Mouse (Mus musculus): ENCODE results near the gene Spata25. TPM values are rescaled to one million over a fixed set of nuclear protein-coding genes. Genes with fewer than 3 reads are reported as not detected.

Gene Spata25
- polyA plus RNA-seq, 1 experiment from 2014 or later, result not detected

DNA sequence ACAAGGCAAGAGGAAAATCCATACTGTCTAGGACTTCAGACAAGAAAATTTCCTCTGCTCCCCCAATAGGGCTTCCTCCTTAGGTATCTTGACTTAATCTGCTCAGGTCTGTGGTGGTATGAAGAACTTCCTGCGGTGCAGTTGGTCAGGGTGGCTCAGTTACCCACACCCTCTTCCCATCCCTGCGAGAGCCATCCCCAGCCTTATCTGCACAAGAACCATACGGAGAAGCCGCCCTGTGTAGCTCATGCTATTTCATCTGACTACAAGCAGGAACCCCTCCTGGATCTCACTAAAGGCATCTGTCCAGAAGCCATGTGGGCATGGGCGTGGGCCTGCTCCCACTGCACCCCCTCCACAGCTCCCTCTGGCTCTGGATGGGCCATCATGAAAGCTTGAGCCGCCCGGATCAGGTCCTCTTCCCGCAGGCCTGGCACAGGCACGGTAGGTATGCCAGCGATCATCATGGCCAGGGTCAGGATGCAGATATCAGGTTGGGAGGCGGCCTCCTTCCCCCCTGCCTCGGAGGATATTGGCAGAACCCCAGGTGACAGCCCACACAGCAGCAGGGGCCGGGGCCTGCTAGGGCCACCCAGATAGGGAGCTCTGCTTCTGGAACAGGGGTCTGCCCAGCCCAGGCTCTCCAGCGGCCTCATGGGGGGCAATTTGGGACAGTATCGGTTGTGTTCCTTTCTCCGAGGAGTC, 1.0 kb downstream of the Spata25 start:
- Histone ChIP-seq H3K4me3 (ENCODE audit: low read depth, low read length) (no peak overlapping the region), H3K9ac (replicated peaks) (no peak overlapping the region), H3K9me3 (ENCODE audit: low read length) (no peaks in the 10 kb centered on the region), H3K27me3 (ENCODE audit: insufficient read depth, low read length) (no peaks in the 10 kb centered on the region), H3K27ac (ENCODE audit: low read depth) (no peak overlapping the region), H3K4me1 (ENCODE audit: insufficient read depth) (peaks cover 8% of the 10 kb centered on the region), H3K36me3 (replicated peaks; ENCODE audit: insufficient read depth, low read length) (peaks cover 18% of the 10 kb centered on the region; the same call in 1 of the 2 replicates), H3K4me2 (ENCODE audit: low read depth, low read length) (no peak overlapping the region)
- ATAC-seq (no peak), DNase-seq (no peak)
- WGBS (ENCODE audit: insufficient replicate concordance), result 80% methylated on average over 16 of the region's 16 CpGs
- no peak for TF ChIP-seq EP300 (IDR thresholded peaks at IDR 0.05; ENCODE audit: low read depth)
- no peak for TF ChIP-seq CTCF (IDR thresholded peaks at IDR 0.05; ENCODE audit: low read depth)

DNA sequence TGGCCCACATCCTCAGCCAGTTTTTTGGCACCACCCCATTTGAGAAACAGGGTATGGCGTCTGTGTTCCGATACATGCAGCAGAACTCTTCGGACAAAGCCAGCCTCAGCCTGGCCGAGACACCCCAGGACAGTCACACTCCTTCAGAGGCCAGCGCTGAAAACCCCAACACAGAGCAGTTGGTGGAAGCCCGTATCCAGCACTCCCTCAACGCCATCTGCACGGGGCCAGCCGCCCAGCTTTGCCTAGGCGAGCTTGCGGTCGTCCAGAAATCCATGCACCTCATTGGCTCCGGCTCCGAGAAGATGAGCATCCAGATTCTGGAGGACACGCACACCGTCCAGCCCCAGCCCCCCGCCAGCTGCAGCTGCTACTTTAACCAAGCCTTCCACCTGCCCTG, 2.8 kb downstream of the Spata25 start:
- Histone ChIP-seq H3K27me3 (ENCODE audit: insufficient read depth, low read length) (no peaks in the 10 kb centered on the region), H3K9me3 (ENCODE audit: low read length) (no peaks in the 10 kb centered on the region), H3K36me3 (replicated peaks; ENCODE audit: insufficient read depth, low read length) (peaks cover 28% of the 10 kb centered on the region; the same call in 1 of the 2 replicates), H3K4me1 (ENCODE audit: insufficient read depth) (peaks cover 12% of the 10 kb centered on the region), H3K4me2 (ENCODE audit: low read depth, low read length) (no peak overlapping the region), H3K4me3 (ENCODE audit: low read depth, low read length) (no peak overlapping the region), H3K27ac (ENCODE audit: low read depth) (no peak overlapping the region), H3K9ac (replicated peaks) (no peak overlapping the region)
- DNase-seq, result peak; percentile 13
- TF ChIP-seq EP300 (IDR thresholded peaks at IDR 0.05; ENCODE audit: low read depth) (no peak), CTCF (IDR thresholded peaks at IDR 0.05; ENCODE audit: low read depth) (no peak)
- WGBS (ENCODE audit: insufficient replicate concordance), result 92% methylated on average over 17 of the region's 17 CpGs
- ATAC-seq, result no peak

DNA sequence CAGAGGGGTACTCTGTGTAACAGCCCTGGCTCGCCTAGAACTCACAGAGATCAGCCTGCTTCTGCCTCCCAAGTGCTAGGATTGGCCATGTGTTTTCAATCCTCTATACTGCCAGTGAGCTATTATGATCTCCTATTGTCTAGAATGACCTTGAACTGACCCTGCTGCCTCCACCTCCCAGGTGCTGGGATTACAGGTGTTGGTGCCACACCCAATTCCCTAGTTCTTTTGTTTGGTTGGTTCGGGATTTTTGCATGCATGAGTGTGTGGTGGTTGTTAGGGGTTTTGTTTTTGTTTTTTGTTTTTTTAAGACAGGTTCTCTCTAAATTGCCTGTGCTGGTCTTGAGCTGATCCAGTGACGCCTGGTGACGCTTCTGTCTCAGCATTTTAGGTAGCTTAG, 4.4 kb downstream of the Spata25 start:
- Histone ChIP-seq H3K27me3 (ENCODE audit: insufficient read depth, low read length) (no peaks in the 10 kb centered on the region), H3K4me2 (ENCODE audit: low read depth, low read length) (peak overlapping the region; percentile 91), H3K36me3 (replicated peaks; ENCODE audit: insufficient read depth, low read length) (peaks cover 29% of the 10 kb centered on the region; the same call in 1 of the 2 replicates), H3K4me1 (ENCODE audit: insufficient read depth) (peaks cover 12% of the 10 kb centered on the region), H3K4me3 (ENCODE audit: low read depth, low read length) (peak overlapping the region; percentile 75; the same call in 1 of the 2 replicates), H3K9me3 (ENCODE audit: low read length) (no peaks in the 10 kb centered on the region), H3K27ac (ENCODE audit: low read depth) (no peak overlapping the region), H3K9ac (replicated peaks) (no peak overlapping the region)
- ATAC-seq (no peak), DNase-seq (no peak)
- WGBS (ENCODE audit: insufficient replicate concordance), result 92% methylated on average over 4 of the region's 4 CpGs
- TF ChIP-seq EP300 (IDR thresholded peaks at IDR 0.05; ENCODE audit: low read depth) (no peak), CTCF (IDR thresholded peaks at IDR 0.05; ENCODE audit: low read depth) (no peak)

DNA sequence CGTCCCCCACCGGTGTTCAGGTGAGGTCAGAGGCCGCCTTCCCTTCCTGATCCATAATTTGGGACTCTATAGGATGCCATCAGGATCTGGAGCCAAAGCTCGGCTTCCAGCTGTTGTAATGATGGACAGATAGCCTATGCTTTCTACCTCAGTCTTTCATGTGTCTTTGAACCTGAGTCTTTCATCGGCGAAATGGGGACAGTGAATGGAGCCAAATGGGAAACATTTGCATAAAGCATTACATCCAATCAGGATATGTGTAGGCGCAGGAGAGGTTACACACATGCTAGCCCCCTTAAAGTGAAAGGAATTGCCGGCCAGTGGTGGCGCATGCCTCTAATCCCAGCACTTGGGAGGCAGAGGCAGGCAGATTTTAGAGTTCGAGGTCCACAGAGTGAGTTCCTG, 5.2 kb downstream of the Spata25 start:
- TF ChIP-seq EP300 (IDR thresholded peaks at IDR 0.05; ENCODE audit: low read depth) (no peak), CTCF (IDR thresholded peaks at IDR 0.05; ENCODE audit: low read depth) (0 out of 2 replicates have a peak, but pooled peaks have one; percentile 21)
- Histone ChIP-seq H3K9ac (replicated peaks) (peak overlapping the region; percentile 74), H3K9me3 (ENCODE audit: low read length) (no peaks in the 10 kb centered on the region), H3K36me3 (replicated peaks; ENCODE audit: insufficient read depth, low read length) (peaks cover 29% of the 10 kb centered on the region; the same call in 1 of the 2 replicates), H3K4me3 (ENCODE audit: low read depth, low read length) (peak overlapping the region; percentile 75), H3K27ac (ENCODE audit: low read depth) (peak overlapping the region; percentile 84), H3K4me2 (ENCODE audit: low read depth, low read length) (peak overlapping the region; percentile 91), H3K4me1 (ENCODE audit: insufficient read depth) (peaks cover 12% of the 10 kb centered on the region), H3K27me3 (ENCODE audit: insufficient read depth, low read length) (no peaks in the 10 kb centered on the region)
- ATAC-seq, result peak; percentile 71
- DNase-seq, result peak; percentile 49
- 1% methylated on average over 10 of the region's 10 CpGs for WGBS (ENCODE audit: insufficient replicate concordance)

- no peaks in the 10 kb centered on the region for H3K9me3 ChIP-seq (ENCODE audit: low read length)
- WGBS (ENCODE audit: insufficient replicate concordance), result 1% methylated on average over 32 of the region's 32 CpGs
Observed at GRCm38 (mm10) chr2:164822636-164823165, 5.6 kb downstream of the Spata25 start, which contains the start of gene Zswim1. TSS of gene Zswim1 (plus strand) at chr2:164822686.

DNA sequence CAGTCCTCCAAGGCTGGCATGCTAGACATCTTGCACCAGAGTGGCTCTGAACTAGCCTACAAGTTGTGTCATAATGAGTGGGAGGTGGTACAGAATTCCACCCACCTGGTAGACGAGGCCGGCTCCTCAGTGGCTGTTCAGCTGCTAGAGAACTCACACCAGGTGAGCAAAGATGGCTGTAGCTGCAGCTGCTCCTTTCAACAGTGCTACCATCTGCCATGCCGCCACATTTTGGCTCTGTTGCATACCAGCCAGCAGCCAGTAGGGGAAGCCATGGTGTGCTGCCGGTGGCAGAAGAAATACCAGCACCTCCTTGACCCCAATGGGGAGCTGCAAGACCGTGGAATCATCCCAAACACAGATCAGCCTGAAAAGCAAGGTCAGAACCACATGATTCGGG, 7.3 kb downstream of the Spata25 start:
- DNase-seq (no peak), ATAC-seq (no peak)
- no peak for TF ChIP-seq EP300 (IDR thresholded peaks at IDR 0.05; ENCODE audit: low read depth)
- TF ChIP-seq CTCF (IDR thresholded peaks at IDR 0.05; ENCODE audit: low read depth), result no peak
- H3K9ac ChIP-seq (replicated peaks), result no peak overlapping the region
- H3K4me3 ChIP-seq (ENCODE audit: low read depth, low read length), result no peak overlapping the region
- H3K36me3 ChIP-seq (replicated peaks; ENCODE audit: insufficient read depth, low read length), result peaks cover 21% of the 10 kb centered on the region; the same call in 1 of the 2 replicates
- peaks cover 14% of the 10 kb centered on the region for H3K4me1 ChIP-seq (ENCODE audit: insufficient read depth)
- no peak overlapping the region for H3K27ac ChIP-seq (ENCODE audit: low read depth)
- 83% methylated on average over 6 of the region's 6 CpGs for WGBS (ENCODE audit: insufficient replicate concordance)
- H3K4me2 ChIP-seq (ENCODE audit: low read depth, low read length), result no peak overlapping the region
- no peaks in the 10 kb centered on the region for H3K9me3 ChIP-seq (ENCODE audit: low read length)
- no peaks in the 10 kb centered on the region for H3K27me3 ChIP-seq (ENCODE audit: insufficient read depth, low read length)

More at GRCm38 (mm10) chr2:164822636-164823165, 5.6 kb downstream of the Spata25 start, which contains the start of gene Zswim1:
- H3K36me3 ChIP-seq (replicated peaks; ENCODE audit: insufficient read depth, low read length), result peaks cover 27% of the 10 kb centered on the region; the same call in 1 of the 2 replicates
- H3K27me3 ChIP-seq (ENCODE audit: insufficient read depth, low read length), result no peaks in the 10 kb centered on the region
- H3K4me1 ChIP-seq (ENCODE audit: insufficient read depth), result peaks cover 13% of the 10 kb centered on the region
- peak within 1 kb of the TSS; percentile 91 for H3K4me2 ChIP-seq (ENCODE audit: low read depth, low read length)
- peak within 1 kb of the TSS; percentile 74 for H3K9ac ChIP-seq (replicated peaks)
- TF ChIP-seq CTCF (IDR thresholded peaks at IDR 0.05; ENCODE audit: low read depth) (0 out of 2 replicates have a peak, but pooled peaks have one; percentile 6), EP300 (IDR thresholded peaks at IDR 0.05; ENCODE audit: low read depth) (no peak)
- peak; percentile 99 for DNase-seq
- peak within 1 kb of the TSS; percentile 75 for H3K4me3 ChIP-seq (ENCODE audit: low read depth, low read length)
- peak within 1 kb of the TSS; percentile 84 for H3K27ac ChIP-seq (ENCODE audit: low read depth)
- ATAC-seq, result peak; percentile 100
